Mouse (Mus musculus): ENCODE data around the gene Zbtb20. TPM values are rescaled to one million over a fixed set of nuclear protein-coding genes. Genes with fewer than 3 reads are reported as not detected.

The Zbtb20 gene
- polyA plus RNA-seq, 1 experiment, result 0.13 TPM

GRCm38 (mm10) chr16:43324009-43324408 lies 448.3 kb downstream of the Zbtb20 start:
- Histone ChIP-seq H3K27me3 (ENCODE audit: control insufficient read depth) (no peaks in the 10 kb centered on the region), H3K4me1 (ENCODE audit: control insufficient read depth) (no peaks in the 10 kb centered on the region), H3K9me3 (ENCODE audit: control insufficient read depth, low read length) (no peaks in the 10 kb centered on the region), H3K36me3 (ENCODE audit: control insufficient read depth) (no peaks in the 10 kb centered on the region), H3K4me3 (replicated peaks) (no peak overlapping the region)
- no peak for TF ChIP-seq GATA1 (IDR thresholded peaks at IDR 0.05; ENCODE audit: low read length)
- no peak for TF ChIP-seq TAL1 (IDR thresholded peaks at IDR 0.05; ENCODE audit: low read length)

- no peaks in the 10 kb centered on the region for H3K4me1 ChIP-seq (ENCODE audit: control insufficient read depth)
- no peaks in the 10 kb centered on the region for H3K27me3 ChIP-seq (ENCODE audit: control insufficient read depth)
- no peak for TF ChIP-seq TAL1 (IDR thresholded peaks at IDR 0.05; ENCODE audit: low read length)
- TF ChIP-seq GATA1 (IDR thresholded peaks at IDR 0.05; ENCODE audit: low read length), result no peak
- H3K4me3 ChIP-seq (replicated peaks), result no peak overlapping the region
- H3K36me3 ChIP-seq (ENCODE audit: control insufficient read depth), result no peaks in the 10 kb centered on the region
- H3K9me3 ChIP-seq (ENCODE audit: control insufficient read depth, low read length), result no peaks in the 10 kb centered on the region
Measured at GRCm38 (mm10) chr16:43328221-43328620, 452.5 kb downstream of the Zbtb20 start.

DNA sequence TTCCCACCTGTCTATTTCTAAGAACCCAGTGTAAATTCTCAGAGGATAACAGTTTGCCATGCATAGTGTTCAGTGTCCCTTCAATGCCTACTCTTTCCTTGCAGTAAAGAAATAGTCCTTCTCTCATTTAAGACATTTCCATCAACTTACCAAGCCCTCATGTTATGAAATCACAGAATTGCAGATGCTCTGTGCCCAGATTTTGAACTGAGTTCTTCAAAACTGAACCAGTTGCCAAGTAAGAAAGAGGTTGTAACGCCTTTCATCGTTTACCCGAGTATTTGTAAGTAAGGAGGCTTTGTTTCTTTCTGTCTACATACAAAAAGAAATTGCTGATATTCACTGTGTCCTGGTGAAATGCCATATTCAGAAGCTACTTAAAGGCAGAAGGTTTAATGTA lies 454.5 kb downstream of the Zbtb20 start:
- Histone ChIP-seq H3K4me1 (ENCODE audit: control insufficient read depth) (no peaks in the 10 kb centered on the region), H3K36me3 (ENCODE audit: control insufficient read depth) (no peaks in the 10 kb centered on the region), H3K27me3 (ENCODE audit: control insufficient read depth) (no peaks in the 10 kb centered on the region), H3K9me3 (ENCODE audit: control insufficient read depth, low read length) (no peaks in the 10 kb centered on the region), H3K4me3 (replicated peaks) (no peak overlapping the region)
- TF ChIP-seq GATA1 (IDR thresholded peaks at IDR 0.05; ENCODE audit: low read length), result no peak
- TF ChIP-seq TAL1 (IDR thresholded peaks at IDR 0.05; ENCODE audit: low read length), result no peak

DNA sequence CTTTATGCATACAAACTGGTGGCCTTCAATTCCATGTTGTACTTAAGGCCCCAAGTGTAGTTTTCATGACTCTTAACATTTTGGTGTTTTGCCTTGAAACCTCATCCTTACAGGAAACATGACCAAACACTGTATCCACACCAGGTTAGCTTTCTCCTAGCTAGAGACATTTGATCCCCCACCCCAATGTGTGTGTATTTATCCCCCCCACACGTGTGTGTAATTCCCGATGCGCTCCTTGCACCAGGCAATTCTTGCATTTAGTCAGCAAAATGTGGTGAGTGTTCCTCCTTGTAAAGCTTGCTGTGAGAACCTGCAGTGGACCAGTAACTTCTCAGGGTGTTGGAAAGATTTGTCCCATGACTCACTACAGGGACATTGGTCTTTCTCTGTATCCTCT lies 455.8 kb downstream of the Zbtb20 start:
- no peaks in the 10 kb centered on the region for H3K9me3 ChIP-seq (ENCODE audit: control insufficient read depth, low read length)
- H3K36me3 ChIP-seq (ENCODE audit: control insufficient read depth), result no peaks in the 10 kb centered on the region
- no peaks in the 10 kb centered on the region for H3K27me3 ChIP-seq (ENCODE audit: control insufficient read depth)
- TF ChIP-seq TAL1 (IDR thresholded peaks at IDR 0.05; ENCODE audit: low read length) (no peak), GATA1 (IDR thresholded peaks at IDR 0.05; ENCODE audit: low read length) (no peak)
- no peak overlapping the region for H3K4me3 ChIP-seq (replicated peaks)
- H3K4me1 ChIP-seq (ENCODE audit: control insufficient read depth), result no peaks in the 10 kb centered on the region

- Histone ChIP-seq H3K4me1 (ENCODE audit: control insufficient read depth) (no peaks in the 10 kb centered on the region), H3K27me3 (ENCODE audit: control insufficient read depth) (no peaks in the 10 kb centered on the region), H3K36me3 (ENCODE audit: control insufficient read depth) (no peaks in the 10 kb centered on the region), H3K9me3 (ENCODE audit: control insufficient read depth, low read length) (no peaks in the 10 kb centered on the region), H3K4me3 (replicated peaks) (no peak overlapping the region)
- TF ChIP-seq GATA1 (IDR thresholded peaks at IDR 0.05; ENCODE audit: low read length), result no peak
- no peak for TF ChIP-seq TAL1 (IDR thresholded peaks at IDR 0.05; ENCODE audit: low read length)
Measured at GRCm38 (mm10) chr16:43332734-43333133, 457.1 kb downstream of the Zbtb20 start.

GRCm38 (mm10) chr16:43333265-43333664 lies 457.6 kb downstream of the Zbtb20 start:
- no peaks in the 10 kb centered on the region for H3K9me3 ChIP-seq (ENCODE audit: control insufficient read depth, low read length)
- no peaks in the 10 kb centered on the region for H3K27me3 ChIP-seq (ENCODE audit: control insufficient read depth)
- no peaks in the 10 kb centered on the region for H3K4me1 ChIP-seq (ENCODE audit: control insufficient read depth)
- H3K4me3 ChIP-seq (replicated peaks), result no peak overlapping the region
- no peak for TF ChIP-seq TAL1 (IDR thresholded peaks at IDR 0.05; ENCODE audit: low read length)
- no peak for TF ChIP-seq GATA1 (IDR thresholded peaks at IDR 0.05; ENCODE audit: low read length)
- H3K36me3 ChIP-seq (ENCODE audit: control insufficient read depth), result no peaks in the 10 kb centered on the region

DNA sequence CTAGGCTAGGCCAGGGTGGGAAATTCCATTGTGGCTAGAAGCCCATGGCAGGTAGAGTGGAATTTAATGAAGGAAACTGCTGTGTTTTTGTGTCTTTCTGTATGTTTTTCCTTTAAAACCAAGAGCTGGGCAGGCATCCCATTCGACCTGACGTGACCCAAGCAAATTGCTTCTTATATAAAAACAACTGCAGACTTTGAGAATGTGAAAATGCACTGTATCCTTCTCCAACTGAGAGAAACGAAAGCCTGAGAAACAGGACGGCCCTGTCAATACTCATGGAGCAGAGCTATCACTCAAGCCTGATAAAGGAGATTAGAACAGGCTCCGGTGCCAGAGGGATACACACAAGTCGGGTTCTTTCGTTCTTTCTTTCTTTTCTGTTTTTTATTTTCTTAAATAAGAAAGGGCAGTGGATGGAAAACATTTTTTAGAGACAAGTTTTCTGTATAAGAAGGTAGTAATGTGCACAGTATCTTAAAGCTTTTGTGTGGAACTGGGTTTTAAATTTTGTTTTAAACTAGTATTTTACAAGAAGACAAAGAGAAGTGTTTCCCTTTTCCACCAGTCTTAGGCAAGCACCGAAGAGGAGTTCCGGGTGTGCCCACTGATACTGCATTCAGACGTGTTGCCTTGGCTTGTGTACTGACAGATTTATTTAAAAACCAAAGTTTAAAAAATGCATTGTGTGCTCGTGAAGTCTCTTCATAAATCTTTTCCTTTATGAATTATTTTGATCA lies 458.9 kb downstream of the Zbtb20 start:
- no peak for TF ChIP-seq GATA1 (IDR thresholded peaks at IDR 0.05; ENCODE audit: low read length)
- no peaks in the 10 kb centered on the region for H3K9me3 ChIP-seq (ENCODE audit: control insufficient read depth, low read length)
- no peaks in the 10 kb centered on the region for H3K36me3 ChIP-seq (ENCODE audit: control insufficient read depth)
- H3K4me1 ChIP-seq (ENCODE audit: control insufficient read depth), result no peaks in the 10 kb centered on the region
- H3K4me3 ChIP-seq (replicated peaks), result no peak overlapping the region
- H3K27me3 ChIP-seq (ENCODE audit: control insufficient read depth), result no peaks in the 10 kb centered on the region

DNA sequence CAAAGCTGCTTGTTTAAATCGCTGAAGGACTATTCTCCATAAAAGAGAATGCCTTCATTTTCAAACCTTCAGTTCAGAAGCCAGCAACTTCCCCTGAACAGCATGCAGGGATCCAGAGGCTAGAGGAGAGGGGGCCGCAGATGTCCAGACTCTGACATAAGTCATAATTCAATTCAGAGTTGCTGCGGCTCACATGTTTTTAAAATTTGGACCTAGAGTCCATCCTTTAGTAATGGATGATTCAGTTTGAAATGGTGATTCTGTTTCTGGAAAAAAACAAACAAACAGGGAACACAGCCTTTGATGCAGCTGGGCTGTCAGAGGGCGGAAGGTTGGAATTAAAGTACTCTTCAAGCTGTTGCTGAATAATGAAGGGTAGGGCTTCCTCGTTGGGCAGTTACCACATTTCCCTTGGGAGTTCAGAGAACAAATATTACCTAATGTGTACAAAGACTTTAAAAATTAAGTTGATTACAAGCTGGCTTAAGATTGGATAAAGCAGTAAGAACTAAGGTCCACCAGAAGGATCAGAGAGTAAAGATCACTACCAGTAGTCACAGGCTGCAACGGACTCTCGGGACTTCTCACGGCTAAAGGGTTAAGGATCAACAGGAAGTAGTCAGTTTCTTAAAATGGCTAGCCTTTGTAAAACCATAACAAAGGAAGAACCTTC lies 459.6 kb downstream of the Zbtb20 start:
- no peaks in the 10 kb centered on the region for H3K27me3 ChIP-seq (ENCODE audit: control insufficient read depth)
- no peak overlapping the region for H3K4me3 ChIP-seq (replicated peaks)
- H3K9me3 ChIP-seq (ENCODE audit: control insufficient read depth, low read length), result no peaks in the 10 kb centered on the region
- no peaks in the 10 kb centered on the region for H3K36me3 ChIP-seq (ENCODE audit: control insufficient read depth)
- TF ChIP-seq GATA1 (IDR thresholded peaks at IDR 0.05; ENCODE audit: low read length) (no peak), TAL1 (IDR thresholded peaks at IDR 0.05; ENCODE audit: low read length) (no peak)
- H3K4me1 ChIP-seq (ENCODE audit: control insufficient read depth), result no peaks in the 10 kb centered on the region

- Histone ChIP-seq H3K4me1 (ENCODE audit: control insufficient read depth) (no peaks in the 10 kb centered on the region), H3K27me3 (ENCODE audit: control insufficient read depth) (no peaks in the 10 kb centered on the region), H3K36me3 (ENCODE audit: control insufficient read depth) (no peaks in the 10 kb centered on the region), H3K9me3 (ENCODE audit: control insufficient read depth, low read length) (no peaks in the 10 kb centered on the region), H3K4me3 (replicated peaks) (no peak overlapping the region)
- TF ChIP-seq TAL1 (IDR thresholded peaks at IDR 0.05; ENCODE audit: low read length) (no peak), GATA1 (IDR thresholded peaks at IDR 0.05; ENCODE audit: low read length) (no peak)
Measured at GRCm38 (mm10) chr16:43335824-43336215, 460.1 kb downstream of the Zbtb20 start.

Measured in erythroblast, embryonic 14.5 days (primary cell).